Mouse (Mus musculus): ENCODE results near the gene Kcnj8. TPM values are rescaled to one million over a fixed set of nuclear protein-coding genes. Genes with fewer than 3 reads are reported as not detected.
A peak's percentile ranks its signal among the peaks of the same experiment; 100 is the strongest.

The Kcnj8 gene
- 10 to 100 TPM in 2 of 4 experiments, 1 to 10 TPM in 2; 8.3 to 11.8 (median 10.1) TPM for total RNA-seq (2022)

DNA sequence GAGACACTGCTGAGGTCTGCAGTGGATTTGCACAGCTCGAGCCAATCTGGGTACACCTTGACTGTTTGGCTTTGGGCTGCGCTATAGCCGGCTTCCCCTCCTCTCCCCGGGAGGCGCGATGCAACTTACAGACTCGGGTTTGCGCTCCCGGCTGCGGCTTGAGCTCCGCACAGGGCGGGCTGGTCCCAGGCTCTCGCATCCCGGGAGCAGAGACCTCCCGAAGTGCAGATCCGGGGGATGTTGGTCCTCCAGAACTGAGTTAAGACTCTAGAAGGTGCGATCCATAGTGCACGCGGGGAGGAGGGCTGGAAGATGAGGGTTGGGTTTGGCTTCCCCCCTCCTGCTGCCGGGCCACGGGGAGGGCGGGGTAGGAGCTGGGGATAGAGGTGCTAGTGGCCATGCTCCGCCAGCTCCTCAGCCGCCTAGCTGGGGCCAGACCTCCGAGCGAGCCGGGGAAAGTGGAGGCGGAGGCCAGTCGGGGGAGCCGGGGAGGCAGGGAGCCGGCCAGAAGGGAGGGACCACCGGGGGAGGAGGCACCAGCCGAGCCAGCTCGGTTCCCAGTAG is at the start of gene Kcnj8:
Kcnj8 (minus strand) TSS at position 560 of the 564 bp plus-strand sequence.
- DNase-seq: peak; percentile 56

DNA sequence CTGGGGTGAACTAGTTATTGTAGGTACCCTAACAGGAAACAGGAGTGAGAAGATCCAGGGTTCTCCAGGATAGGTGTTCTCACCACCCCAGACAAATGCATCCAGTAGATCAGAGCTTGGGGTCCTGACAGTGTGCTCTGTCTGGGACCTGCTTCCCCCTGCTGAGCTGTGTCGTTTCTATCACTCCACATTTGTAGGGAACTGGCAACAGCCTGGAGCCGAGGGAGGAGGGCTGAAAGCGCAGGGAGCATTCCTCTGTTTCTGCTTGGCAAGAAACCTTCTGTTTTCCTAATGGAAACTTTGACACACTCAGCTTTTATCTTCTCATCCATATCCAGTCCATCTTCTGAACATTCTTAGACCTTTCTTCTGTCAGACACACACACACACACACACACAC is 45.2 kb upstream of the Kcnj8 start:
- no peak for DNase-seq

DNA sequence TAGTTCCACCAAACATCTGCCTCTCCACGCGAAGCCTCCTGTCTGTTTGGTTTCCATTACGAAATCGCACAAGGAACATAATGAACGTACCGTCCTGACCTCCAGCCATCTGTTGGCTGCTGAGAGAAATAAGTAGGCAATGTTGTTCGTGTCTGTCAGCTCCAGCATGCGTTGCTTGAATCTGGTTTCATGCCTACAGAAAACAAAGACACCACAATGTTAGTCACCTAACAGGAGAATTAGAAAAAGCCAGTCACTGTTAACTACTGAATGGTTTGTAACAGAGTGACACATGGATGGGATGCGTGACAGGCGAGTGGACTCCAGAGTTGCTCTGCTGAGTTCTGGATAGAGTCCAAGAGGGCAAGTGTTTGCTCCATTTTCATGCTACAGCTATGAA is 42.9 kb upstream of the Kcnj8 start:
- no peak for DNase-seq

- DNase-seq: no peak
Observed at GRCm38 (mm10) chr6:142612366-142612765, 41.0 kb upstream of the Kcnj8 start.

DNA sequence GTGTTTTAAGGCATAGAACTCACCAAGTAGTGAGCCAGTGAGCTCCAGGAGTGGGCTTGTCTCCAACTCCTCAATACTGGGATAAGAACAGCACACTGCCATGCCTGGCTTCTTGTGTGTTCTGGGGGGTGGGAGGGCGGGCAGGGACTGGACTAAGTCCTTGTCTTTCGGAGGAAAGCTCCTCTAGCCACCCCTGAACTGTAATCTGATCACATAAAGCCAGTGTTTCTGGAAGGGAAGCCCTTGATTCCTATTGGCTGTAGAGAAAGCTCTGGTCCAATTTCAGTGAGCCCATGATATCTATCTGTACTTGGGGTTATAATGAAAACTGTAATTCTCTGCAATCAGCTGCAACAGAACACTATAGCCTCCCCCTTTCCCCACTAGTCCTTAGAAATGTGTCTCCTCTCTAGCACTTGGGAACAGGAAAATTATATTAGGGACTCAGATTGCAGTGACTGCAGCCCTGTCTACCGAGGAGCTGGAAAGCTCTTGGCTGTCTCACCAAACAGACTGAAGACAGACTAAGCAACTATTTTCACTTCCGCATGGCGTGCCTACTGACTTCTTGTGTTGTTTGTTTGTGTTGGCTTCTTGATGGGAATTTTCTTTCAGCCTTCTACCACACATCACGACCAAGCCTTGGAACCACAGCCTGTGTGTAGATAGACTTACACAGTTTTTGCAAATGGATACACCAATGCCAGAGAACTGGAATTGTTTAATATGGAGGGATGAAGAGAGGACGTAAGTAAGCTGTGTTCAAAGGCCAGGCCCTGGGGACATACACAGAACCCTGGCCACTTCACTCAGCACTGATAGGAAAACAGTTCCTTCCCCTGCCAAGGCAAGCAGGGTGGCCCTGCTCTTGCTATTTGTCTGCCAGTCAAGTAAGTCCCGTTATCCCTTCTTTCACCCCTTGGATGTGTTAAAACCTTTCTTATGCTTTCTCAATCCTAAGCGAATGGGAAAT is 38.3 kb upstream of the Kcnj8 start:
- no peak for DNase-seq

DNA sequence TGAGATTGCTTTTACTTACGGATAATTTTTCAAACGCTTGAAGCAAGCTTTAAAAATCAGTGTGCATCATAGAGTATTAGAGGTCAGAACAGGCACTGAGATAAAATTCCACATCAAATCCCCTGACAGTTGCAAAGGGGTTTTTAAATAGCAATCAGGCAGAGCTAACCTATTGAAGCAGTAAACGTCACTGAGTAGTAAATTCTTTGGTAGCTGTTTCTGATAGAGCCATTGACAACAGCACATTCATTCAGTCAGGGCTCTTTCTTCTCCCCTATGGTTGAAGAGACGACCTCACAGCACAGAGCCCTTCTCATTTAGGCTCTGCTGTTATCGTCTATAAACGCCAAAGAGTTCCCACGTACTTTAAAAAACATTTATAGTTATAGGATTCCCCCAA is 35.7 kb upstream of the Kcnj8 start:
- no peak for DNase-seq

DNA sequence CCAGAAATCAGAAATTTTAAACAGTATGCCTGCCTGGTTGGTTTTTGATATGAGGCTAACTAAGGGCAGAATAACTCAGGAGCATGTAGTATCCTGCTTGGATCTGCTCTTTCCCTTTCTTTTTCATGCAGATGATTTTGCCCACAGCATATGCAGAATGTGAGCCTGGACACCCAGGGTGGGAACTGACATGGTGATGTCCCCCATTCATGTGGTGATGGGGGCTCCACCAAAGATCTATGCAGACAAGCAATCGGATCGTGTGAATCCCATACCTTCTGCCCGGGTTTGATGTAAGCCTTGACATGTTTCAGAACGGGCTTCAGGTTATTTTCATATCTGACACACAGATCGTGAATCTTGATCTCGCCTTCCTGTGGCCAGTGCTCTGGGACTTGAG is 31.4 kb upstream of the Kcnj8 start:
- no peak for DNase-seq

- DNase-seq: peak; percentile 44
Observed at GRCm38 (mm10) chr6:142578831-142579230, 7.4 kb upstream of the Kcnj8 start.

DNA sequence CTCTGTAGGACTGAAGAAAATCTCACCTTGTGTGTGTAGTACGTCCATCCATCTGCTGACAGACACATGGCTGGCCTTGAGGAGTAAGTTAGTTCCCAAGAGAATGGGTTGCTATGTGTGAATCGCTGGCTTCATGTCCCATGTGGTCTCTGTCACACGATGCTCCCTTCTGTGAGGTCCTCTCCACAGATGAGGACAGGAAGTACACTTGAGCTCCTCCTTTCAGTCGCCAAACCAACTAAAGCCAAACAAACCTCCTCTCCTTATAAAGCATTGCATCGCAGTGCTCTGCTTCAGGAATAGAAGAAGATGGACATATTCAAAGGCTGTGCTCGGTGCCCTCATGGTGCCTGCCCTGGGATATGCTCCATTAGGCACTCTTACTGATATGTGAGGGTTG is 6.4 kb upstream of the Kcnj8 start:
- no peak for DNase-seq

- DNase-seq: no peak
Observed at GRCm38 (mm10) chr6:142572876-142573275, 1.5 kb upstream of the Kcnj8 start.

DNA sequence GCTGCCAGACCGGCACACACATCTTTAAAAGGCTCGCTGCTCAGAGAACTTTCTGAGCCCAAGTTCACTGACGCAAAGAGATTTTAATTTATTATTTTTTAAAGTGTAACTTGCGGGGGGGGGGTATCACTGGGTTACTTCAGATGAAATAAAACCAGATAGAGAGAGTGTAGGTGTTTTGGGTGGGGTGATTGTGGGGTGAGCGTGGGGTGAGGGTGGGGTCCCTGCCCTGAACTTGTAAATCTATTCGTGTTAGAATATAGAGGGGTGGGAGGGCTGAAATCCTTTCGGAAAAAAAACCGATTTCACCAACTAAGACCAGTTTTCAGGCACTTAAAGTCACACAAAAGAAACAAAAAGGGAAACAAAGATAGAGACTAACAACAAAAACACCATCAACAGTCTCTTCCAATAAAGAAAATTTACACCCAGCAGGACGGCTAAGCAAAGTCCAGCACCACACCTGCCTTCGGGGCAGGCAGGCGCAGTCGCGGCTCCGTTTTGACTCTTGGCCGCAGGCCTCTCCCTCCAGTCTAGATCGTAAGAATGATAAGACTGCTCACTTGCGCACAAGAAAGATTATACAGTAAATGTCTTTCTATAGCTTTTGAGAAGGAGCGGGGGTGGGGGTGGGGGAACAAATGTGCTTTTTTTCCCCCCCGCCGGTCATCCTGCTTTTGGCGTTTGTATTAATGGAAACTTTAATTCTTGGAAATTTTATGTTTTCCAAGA is 381 bp upstream of the Kcnj8 start:
- no peak for DNase-seq

GRCm38 (mm10) chr6:142570046-142570770 is 1.2 kb downstream of the Kcnj8 start:
- DNase-seq: no peak

DNA sequence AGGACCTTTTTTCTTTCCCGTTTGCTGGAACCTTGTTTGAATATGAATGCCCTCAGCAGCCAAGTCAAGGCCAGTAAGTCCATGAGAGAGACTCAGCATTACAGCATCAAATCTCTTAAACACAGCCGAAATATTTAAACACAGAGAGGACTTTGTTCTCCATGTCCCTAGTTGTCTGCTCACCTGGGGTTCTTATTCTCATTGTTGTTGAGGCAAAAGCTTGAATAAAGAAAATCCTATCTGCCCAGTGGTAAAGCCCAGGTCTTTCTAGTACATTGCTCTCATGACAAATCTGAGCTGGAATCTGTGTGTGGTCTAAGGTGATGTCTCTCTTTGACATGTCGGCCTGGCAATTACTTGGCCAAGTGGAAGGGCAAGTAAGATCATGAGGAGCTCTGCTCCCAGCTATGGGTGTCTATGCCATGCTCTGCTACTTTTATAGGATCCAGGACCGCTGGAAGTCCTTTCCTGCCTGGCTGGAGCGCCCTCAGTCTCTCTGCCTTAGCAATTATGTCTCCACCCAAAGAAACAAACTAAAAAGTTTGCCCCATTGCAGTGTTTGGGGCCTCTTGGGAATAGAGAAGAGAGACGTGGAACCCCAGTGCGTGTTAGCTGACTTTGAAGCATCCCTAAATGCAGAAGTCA is 2.6 kb downstream of the Kcnj8 start:
- no peak for DNase-seq

GRCm38 (mm10) chr6:142567452-142567851 is 4.0 kb downstream of the Kcnj8 start:
- DNase-seq: peak; percentile 71

GRCm38 (mm10) chr6:142564746-142565145 is 6.7 kb downstream of the Kcnj8 start:
- DNase-seq: no peak

- no peak for DNase-seq
Observed at GRCm38 (mm10) chr6:142561151-142561550, 10.3 kb downstream of the Kcnj8 start.

- peak; percentile 48 for DNase-seq
Observed at GRCm38 (mm10) chr6:142558772-142559679, 12.4 kb downstream of the Kcnj8 start.

- no peak for DNase-seq
Observed at GRCm38 (mm10) chr6:142558076-142558475, 13.3 kb downstream of the Kcnj8 start.

DNA sequence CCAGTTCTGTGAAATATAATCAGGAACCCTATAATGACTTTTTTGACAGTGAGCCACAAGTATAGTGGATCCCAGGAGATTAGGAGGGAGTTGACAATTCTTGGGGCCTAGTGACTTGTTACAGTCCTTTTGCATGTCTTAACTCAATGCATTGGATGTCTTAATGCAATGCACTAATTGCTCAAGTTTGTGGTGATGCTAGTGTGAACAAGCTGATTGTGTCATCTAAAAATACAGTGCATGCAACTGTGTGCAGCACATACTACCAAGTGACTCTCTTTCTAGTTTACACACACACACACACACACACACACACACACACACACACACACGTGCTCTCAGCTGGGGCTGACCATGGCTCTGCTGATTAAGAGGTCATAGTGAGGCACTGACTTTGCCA is 15.4 kb downstream of the Kcnj8 start:
- DNase-seq: no peak

GRCm38 (mm10) chr6:142551482-142551881 is 19.9 kb downstream of the Kcnj8 start:
- DNase-seq: no peak

- no peak for DNase-seq
Observed at GRCm38 (mm10) chr6:142550871-142551270, 20.5 kb downstream of the Kcnj8 start.
